Mouse (Mus musculus) testis, adult 2 months (tissue): ENCODE measurements at regions not wholly inside any gene's neighbourhood (a gene's known extent, or its start where the extent isn't known, plus 50 kb on each side); places are given as distances from the start of the nearest gene placed in this dataset.

Source experiments
- H3K27ac ChIP-seq: fragments of 200-500 bp; 2 replicates; pipeline ENCODE4 v1.5.1; 2012; ENCODE audit warnings: low read depth, low read length; ENCODE audit not compliant: control insufficient read depth, insufficient read depth
- H3K27me3 ChIP-seq: fragments of 200-500 bp; 2 replicates; pipeline ENCODE4 v1.6.1; 2012; ENCODE audit warnings: mild to moderate bottlenecking, low read length, moderate library complexity; ENCODE audit not compliant: control insufficient read depth, insufficient read depth
- H3K36me3 ChIP-seq: fragments of 200-500 bp; 2 replicates; pipeline ENCODE4 v1.6.1; 2012; ENCODE audit warnings: mild to moderate bottlenecking, low read length; ENCODE audit not compliant: control insufficient read depth, insufficient read depth
- H3K4me1 ChIP-seq: fragments of 200-500 bp; 2 replicates; pipeline ENCODE4 v1.6.1; 2012; ENCODE audit warnings: low read length; ENCODE audit not compliant: control insufficient read depth, insufficient read depth
- H3K4me3 ChIP-seq: fragments of 200-500 bp; 2 replicates; pipeline ENCODE4 v1.5.1; 2012; ENCODE audit warnings: low read depth, mild to moderate bottlenecking, low read length, moderate library complexity, mixed read lengths; ENCODE audit not compliant: control insufficient read depth
- CTCF ChIP-seq: fragments of 200-500 bp; IDR thresholded peaks from 2 replicates; pipeline ENCODE4 v1.5.1; 2012; ENCODE audit warnings: low read depth, mild to moderate bottlenecking, inconsistent platforms, low read length, moderate library complexity; ENCODE audit not compliant: control insufficient read depth, insufficient read depth, insufficient replicate concordance
- POLR2A ChIP-seq: fragments of 200-500 bp; IDR thresholded peaks from 2 replicates; pipeline ENCODE4 v1.6.1; 2012; ENCODE audit warnings: low read depth, mild to moderate bottlenecking, inconsistent platforms, low read length, moderate library complexity; ENCODE audit not compliant: control insufficient read depth

DNA sequence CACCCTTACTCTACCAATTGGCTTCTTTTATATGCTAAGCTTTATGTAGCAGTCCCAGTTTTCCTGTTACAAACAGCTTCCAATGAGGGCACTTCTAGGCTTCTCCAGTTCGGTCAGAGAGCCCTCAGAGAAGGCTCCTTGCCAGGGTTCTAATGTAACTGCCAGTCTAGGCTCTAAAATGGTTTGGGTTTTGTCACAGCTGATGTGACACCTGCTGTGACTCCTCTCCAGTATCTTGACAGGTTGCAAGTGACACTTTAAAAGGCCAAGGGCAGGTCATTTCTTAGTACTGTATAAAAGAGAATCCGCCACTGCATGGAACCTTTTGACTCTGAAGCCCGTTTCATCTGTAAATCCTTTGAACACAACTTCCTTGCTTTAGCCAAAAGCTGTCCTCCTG, 54.0 kb upstream of the Nedd9 start:
- TF ChIP-seq POLR2A (no peak), CTCF (no peak)
- H3K36me3 ChIP-seq, result no peaks in the 10 kb centered on the region

DNA sequence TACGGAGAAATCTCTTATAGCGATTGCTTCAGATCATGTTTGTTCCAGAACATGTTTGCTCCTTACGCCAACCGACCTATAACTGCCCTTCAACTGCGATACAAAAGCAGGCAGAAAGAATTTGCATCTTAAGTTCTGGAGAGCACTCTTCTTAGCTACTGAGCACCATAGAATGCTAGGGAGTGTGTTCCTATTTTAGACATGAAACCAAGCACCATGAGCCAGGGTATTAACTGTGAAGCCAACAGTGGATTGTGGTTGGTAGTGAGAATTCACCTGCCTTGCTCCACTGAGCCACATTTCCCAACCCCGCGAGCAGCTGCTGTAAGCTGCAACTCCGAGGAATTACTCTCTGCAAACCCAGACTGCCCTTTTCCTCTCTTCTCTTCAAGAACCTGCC, 58.9 kb upstream of the Nedd9 start:
- TF ChIP-seq POLR2A (no peak), CTCF (no peak)
- peaks cover 3% of the 10 kb centered on the region for H3K4me1 ChIP-seq
- peak overlapping the region; percentile 22; the same call in 1 of the 2 replicates for H3K4me3 ChIP-seq
- H3K36me3 ChIP-seq, result no peaks in the 10 kb centered on the region
- H3K27ac ChIP-seq, result no peak overlapping the region
- H3K27me3 ChIP-seq, result no peaks in the 10 kb centered on the region

More for the DNA sequence above, 54.0 kb upstream of the Nedd9 start:
- H3K4me1 ChIP-seq, result peaks cover under 1% of the 10 kb centered on the region
- H3K4me3 ChIP-seq, result no peak overlapping the region
- H3K27ac ChIP-seq, result no peak overlapping the region
- H3K27me3 ChIP-seq, result no peaks in the 10 kb centered on the region

DNA sequence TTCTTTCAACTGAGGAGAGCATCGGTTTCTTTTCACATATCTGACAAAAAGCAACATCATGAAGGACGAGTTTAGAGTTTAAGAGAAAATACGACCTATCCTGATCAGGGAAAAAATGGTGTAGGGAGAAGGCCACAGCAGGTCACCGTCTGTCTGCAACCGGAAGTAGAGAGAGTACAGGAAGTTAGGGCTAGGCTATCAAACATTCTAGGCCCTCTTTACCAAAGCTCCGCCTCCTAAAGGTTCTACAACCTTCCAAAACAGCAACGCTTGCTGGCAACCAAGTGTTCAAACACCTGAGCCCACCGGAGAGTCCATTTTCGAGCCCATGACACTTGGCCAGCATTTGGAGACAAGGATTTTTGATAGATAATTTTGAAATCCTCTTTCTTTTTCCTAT, 59.2 kb upstream of the Tmem170b start:
- Histone ChIP-seq H3K36me3 (no peaks in the 10 kb centered on the region), H3K27ac (no peak overlapping the region), H3K4me1 (peaks cover 3% of the 10 kb centered on the region), H3K27me3 (no peaks in the 10 kb centered on the region), H3K4me3 (peak overlapping the region; percentile 22; the same call in 1 of the 2 replicates)
- no peak for TF ChIP-seq POLR2A
- TF ChIP-seq CTCF, result no peak

DNA sequence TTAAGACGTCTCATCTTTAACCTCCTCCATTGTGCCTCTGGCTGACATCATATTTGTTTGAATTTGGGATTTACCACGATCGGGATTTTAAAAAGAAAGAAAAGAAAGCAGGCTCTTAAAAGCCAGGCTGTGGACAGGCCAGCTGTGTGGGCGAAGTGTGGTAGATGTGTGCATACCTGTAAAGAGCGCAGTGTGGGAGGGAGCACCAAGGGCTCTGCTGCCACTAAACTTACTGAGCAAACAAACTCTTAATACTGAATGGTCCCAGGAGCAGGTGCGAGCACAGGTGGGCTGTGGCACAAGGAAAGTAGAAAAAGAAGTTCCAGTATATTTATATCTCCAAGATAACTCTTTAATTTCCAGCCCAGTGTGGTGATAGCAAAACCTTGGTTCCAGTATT, 56.4 kb upstream of the Tmem170b start:
- H3K27ac ChIP-seq, result no peak overlapping the region
- peaks cover 3% of the 10 kb centered on the region for H3K4me1 ChIP-seq
- H3K36me3 ChIP-seq, result no peaks in the 10 kb centered on the region

DNA sequence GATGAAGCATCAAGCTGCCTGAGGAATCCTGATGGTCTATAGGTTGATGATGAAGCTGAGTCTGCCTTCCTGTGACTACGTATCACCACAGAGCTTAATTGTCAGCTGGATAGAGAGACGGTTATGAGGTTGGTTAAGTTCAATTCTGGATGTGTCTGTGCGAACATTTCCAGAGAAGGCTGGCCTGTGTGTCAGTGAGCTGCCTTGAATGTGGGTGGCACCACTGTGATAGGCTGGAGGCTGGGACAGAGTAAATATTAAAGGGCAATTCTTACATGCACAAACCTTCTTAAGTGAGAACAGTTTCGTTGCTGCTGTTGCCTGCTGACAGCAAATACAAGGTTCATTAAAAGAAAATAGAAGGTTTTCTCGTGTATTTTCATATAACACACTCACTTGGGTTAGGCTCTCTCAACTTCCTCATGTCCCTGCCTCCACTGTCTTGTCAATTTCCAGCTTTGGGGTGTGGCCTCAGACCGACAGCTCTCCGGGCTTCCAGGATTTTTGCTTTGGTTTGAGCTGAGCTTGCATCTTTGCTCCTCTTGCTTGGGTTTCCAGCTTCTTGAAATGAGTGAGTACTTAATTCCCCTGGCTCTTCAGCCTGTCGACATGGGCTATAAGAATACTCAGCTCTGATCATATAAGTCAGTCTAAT, 55.3 kb upstream of the Tmem170b start:
- peaks cover 3% of the 10 kb centered on the region for H3K4me1 ChIP-seq
- no peaks in the 10 kb centered on the region for H3K27me3 ChIP-seq
- H3K36me3 ChIP-seq, result no peaks in the 10 kb centered on the region
- H3K27ac ChIP-seq, result no peak overlapping the region
- no peak for TF ChIP-seq POLR2A
- TF ChIP-seq CTCF, result no peak
- H3K4me3 ChIP-seq, result no peak overlapping the region

More for the DNA sequence above, 56.4 kb upstream of the Tmem170b start:
- Histone ChIP-seq H3K4me3 (no peak overlapping the region), H3K27me3 (no peaks in the 10 kb centered on the region)
- no peak for TF ChIP-seq POLR2A
- TF ChIP-seq CTCF, result no peak

DNA sequence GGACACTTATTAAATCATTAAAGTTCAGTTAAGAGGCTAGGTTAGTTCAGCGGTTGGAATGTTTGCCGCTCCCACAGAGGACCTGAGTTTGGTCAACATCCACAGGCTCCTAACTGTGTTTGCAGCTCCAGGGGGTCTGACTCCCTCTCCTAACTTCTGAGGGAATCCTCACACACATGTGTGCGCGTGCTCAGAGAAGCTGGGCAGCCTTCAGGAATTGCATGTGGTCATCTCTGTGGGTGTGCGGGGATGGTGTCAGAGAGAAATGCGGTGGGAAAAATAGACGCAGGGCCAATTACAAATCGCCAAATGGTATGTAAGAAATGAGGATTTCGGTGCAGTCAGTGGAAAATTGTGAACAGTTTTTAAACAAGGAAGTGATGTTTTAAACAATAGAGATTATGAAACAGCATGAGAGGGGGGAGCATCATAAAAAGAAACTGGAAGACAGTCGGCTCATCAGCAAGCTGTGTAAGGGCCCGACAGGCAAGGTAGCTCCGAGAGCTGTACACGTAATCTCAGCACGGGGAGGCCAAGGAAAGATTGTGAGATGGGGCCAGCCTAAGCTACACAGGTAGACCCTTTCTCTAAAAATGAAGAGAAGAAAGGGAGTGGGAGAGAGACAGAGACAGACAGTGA, 53.9 kb upstream of the Tmem170b start:
- Histone ChIP-seq H3K4me3 (no peak overlapping the region), H3K36me3 (no peaks in the 10 kb centered on the region), H3K4me1 (no peaks in the 10 kb centered on the region), H3K27me3 (no peaks in the 10 kb centered on the region), H3K27ac (no peak overlapping the region)
- TF ChIP-seq CTCF (no peak), POLR2A (no peak)

DNA sequence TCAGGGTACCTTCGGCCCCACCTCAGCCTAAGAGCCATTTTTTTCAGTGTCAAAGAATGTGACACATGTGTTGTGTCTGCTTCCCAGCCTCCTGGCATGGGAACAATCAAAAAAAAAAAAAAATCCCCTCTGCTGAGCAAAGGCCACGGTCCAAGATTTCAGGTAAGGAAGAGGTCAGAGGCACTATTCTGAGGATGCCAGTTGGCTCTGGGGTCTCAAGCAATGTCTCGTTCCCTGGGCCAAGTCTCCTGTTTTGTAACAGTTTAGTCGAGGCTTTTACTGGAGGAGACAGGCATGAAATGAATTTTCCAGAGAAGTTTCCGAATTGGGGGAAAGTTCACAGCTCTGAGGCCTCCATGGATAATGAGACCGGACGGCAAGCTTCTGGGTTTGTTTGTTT, 51.3 kb upstream of the Tmem170b start:
- TF ChIP-seq CTCF (no peak), POLR2A (no peak)
- Histone ChIP-seq H3K4me3 (no peak overlapping the region), H3K27ac (no peak overlapping the region), H3K27me3 (no peaks in the 10 kb centered on the region), H3K36me3 (no peaks in the 10 kb centered on the region), H3K4me1 (no peaks in the 10 kb centered on the region)
